Mouse (Mus musculus) NIH3T3 (cell line): ENCODE data around the gene Chrna9.

Experiments
- DNase-seq: peaks from one replicate; pipeline ENCODE4 v3.0.0-alpha.2; 2012; ENCODE audit warnings: low read depth

Gene Chrna9

GRCm38 (mm10) chr5:65919326-65919725 is 15.4 kb upstream of the Chrna9 start:
- no peak for DNase-seq

GRCm38 (mm10) chr5:65919904-65920303 is 14.8 kb upstream of the Chrna9 start:
- DNase-seq, result no peak

DNA sequence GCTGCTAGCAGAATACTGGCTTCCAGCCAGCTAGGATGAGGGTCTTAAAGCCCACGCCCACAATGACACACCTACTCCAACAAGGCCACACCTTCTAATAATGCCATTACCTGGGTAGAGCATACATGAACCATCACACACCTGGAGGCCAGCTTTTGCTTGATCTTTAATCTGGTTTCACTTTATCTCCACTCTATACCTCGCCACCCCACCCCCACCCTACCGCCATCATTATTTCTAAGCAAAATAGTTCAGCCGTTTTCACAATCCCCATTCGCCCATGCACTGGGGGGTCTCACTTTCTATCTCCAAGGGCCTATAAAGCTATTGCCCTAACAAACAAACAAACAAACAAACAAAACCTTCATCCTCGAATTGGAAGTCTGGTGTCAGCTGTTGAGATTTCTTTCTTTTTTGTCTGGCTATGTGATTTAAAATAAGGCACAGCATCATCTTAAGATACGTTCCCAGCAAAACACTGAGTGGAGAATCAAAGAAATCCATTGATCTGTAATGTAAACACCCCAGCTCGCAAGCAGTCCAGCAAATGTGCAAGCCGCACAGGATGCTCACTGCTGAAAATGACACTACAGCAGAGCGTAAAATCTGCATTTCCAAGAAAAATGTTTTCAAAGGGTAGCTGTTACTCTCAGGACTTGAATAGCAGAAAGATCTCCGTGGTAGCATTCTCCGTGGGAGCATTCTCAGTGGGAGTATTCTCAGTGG is 13.9 kb upstream of the Chrna9 start:
- no peak for DNase-seq

GRCm38 (mm10) chr5:65921477-65922138 is 13.1 kb upstream of the Chrna9 start:
- DNase-seq, result no peak

GRCm38 (mm10) chr5:65926666-65927065 is 8.1 kb upstream of the Chrna9 start:
- DNase-seq, result no peak

GRCm38 (mm10) chr5:65929162-65929561 is 5.6 kb upstream of the Chrna9 start:
- no peak for DNase-seq

DNA sequence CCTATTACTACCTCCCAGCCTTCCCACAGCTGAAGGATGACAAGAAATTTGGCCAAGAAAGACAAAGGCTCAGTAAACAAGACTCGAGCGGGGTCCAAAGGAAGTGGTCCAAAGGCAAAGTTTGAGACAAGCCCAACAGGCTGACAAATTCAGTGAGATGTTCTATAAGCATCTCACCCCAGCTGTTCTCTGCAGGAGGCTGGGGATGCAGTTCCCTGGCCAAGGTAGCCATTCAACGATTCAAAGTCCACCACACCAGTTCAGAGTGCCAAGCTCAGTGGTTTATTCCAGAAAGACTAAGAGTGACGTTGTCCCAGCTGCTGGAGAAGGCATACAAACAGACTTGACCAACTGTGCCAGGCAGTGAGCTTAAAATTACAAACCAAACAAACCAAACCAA is 4.5 kb upstream of the Chrna9 start:
- no peak for DNase-seq

DNA sequence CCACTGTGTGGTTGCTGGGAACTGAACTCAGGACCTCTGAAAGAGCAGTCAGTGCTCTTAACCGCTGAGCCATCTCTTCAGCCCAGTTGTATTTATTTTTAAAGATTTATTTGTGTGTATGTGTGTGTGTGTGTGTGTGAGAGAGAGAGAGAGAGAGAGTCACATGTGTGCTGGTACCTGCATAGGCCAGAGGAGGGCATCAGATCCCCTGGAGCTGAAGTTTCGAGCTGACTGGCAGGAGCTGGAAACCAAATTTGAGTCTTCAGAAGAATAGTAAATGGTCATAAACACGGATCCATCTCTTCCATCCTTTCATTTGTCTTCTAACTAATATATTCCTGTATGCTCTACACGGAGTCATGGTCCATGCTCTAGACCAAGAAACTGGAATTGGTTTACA is 1.5 kb upstream of the Chrna9 start:
- no peak for DNase-seq

DNA sequence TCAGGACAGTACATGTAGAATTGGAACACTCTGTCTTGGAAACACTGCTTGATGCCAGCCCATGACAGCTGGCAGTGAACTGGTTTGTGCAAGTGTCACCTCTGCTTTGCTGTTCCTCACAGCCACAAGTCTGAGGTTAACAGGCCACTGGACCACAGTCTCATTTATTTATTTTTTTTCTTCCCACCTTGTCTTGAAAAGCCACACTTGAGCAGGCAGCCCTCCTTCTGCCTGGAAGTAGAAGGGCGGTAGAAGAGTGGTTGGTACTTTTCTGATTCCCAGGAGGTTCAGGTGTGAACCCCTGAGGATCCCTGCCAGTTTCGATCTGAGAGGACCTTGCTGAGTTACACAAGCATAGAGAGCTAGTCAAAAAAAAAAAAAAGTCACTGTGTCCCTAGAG is 957 bp upstream of the Chrna9 start:
- DNase-seq, result no peak

GRCm38 (mm10) chr5:65937011-65937726 is 2.4 kb downstream of the Chrna9 start:
- DNase-seq, result no peak

GRCm38 (mm10) chr5:65937998-65938715 is 3.4 kb downstream of the Chrna9 start:
- DNase-seq, result peak; percentile 90

- DNase-seq, result no peak
Measured at GRCm38 (mm10) chr5:65941145-65941544, 6.4 kb downstream of the Chrna9 start.

DNA sequence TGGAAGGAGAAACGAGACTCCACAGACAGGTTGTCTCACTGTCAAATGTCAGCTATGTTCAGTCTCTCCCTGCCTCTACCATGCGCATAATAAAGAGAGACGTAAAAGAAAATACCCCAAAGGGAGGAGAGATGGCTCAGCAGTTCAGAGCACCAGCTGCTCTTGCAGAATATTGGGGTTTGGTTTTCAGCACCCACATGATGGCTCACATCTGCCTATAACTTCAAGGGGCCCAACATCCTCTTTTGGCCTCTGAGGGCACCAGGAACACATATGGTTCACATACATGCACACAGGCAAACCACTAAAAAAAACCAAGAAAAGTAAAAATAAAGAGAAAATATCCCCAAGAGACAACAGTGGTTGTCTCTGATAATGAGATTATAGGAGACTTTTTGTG is 15.1 kb downstream of the Chrna9 start:
- no peak for DNase-seq

DNA sequence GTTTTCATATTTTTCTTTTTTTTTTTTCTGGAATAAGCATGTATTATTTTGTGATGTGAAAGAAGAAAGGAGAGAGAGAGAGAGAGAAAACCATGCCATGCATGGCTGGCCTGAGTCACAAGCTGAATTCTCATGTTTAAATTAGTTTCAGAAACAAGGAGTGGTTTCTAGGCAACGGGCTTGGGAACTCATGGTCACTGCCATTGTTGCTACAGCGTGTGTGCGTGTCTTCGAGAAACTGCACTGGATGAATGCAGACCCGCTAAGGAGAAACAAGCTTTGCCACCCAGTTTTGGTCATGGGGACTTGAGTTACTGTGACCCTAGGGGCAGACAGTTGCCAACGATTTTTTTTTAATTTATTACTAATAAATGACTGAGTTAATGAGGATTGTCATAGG is 15.5 kb downstream of the Chrna9 start:
- DNase-seq, result peak; percentile 60

DNA sequence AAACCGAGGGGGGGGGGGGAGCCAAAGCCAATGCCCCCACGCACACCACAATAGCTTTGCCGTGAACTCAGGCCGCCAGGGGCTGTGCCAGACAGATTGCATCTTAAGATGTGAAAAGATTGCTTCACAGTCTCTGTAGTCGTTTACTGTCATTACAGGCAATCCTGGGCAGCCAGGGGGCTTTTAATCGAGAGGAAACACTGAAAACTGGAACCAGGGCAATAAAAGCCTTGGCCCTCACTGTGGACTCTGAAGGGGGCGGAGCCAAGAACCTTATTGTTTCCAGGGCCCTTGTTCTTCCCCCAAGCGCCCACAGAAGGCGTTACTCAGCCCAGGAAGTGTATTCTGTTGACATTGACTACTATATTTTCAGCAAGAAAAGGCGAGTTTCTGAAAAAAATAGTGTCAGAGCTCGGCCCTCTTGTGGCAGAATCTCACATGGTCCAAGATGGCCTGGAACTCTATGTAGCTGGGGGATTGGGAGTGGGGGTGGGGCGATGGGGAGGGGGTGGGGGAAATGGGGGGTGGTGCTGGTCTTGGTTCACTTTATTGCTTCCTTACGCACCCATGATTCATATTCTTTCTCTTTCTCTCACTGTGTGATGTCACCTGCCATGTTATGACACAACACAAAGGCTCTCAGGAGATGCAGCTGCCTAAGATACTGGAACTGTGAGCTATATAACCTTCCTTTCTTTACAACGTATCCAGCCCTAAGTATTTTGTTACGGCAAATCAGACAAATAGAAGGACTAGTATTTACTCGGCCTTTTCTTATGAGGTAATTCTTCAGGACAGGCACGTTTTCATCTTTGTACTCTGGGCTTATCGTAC is 16.2 kb downstream of the Chrna9 start:
- DNase-seq, result peak; percentile 29

DNA sequence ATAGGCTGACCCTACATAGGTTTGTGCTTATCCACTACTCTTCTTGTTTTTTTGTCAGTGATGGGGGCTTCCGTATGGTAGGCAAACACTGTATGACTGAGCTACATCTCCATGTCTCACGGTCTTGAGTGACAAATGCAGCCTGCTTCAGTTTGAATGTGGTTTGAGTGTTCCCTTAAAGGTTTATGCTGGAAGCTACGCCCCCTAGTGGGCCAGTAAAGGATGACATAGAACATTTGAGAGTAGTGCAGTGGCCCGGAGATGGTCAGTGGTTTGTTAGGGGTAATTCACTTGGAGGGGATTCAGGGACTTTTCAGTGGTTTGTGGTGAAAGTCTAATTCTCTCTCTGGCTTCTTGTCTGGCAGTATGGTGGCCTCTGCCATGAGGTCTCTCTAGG is 16.8 kb downstream of the Chrna9 start:
- DNase-seq, result peak; percentile 17

DNA sequence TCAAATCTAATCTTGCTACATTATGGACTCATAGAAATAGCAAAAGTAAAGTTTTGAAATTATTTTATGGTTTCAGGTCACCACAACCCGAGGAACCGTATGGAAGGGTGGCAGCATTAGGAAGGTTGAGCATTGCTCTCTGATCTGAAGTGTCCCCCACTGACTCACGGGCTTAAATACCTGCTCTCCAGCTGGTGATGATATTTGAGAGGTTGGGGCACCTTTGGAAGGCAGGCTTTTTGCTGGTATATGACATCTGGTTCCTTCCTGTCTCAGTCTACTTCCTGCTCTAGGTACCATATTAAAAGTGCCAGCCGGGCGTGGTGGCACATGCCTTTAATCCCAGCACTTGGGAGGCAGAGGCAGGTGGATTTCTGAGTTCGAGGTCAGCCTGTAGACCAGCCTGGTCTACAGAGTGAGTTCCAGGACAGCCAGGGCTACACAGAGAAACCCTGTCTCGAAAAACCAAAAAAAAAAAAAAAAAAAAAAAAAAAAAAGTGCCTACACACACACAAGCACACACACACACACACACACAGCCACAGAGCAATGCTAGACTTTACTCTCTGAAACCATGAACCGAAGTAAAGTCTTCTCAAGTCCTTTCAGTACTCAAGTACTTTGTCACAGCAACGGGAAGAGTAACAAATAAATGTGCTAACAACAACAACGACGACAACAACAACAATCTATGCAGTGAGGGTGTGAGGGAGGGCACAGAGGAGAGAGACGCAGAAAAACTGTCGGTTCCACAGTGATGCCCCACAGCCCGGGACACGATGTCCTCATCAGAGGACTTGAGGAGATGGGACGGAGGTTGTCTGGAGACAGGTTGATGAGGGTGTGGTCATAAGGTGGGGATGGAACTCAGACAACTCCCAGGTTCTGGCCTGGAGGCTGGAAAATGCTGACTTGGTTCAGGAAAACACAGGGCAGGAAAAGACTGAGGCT is 19.7 kb downstream of the Chrna9 start:
- no peak for DNase-seq

DNA sequence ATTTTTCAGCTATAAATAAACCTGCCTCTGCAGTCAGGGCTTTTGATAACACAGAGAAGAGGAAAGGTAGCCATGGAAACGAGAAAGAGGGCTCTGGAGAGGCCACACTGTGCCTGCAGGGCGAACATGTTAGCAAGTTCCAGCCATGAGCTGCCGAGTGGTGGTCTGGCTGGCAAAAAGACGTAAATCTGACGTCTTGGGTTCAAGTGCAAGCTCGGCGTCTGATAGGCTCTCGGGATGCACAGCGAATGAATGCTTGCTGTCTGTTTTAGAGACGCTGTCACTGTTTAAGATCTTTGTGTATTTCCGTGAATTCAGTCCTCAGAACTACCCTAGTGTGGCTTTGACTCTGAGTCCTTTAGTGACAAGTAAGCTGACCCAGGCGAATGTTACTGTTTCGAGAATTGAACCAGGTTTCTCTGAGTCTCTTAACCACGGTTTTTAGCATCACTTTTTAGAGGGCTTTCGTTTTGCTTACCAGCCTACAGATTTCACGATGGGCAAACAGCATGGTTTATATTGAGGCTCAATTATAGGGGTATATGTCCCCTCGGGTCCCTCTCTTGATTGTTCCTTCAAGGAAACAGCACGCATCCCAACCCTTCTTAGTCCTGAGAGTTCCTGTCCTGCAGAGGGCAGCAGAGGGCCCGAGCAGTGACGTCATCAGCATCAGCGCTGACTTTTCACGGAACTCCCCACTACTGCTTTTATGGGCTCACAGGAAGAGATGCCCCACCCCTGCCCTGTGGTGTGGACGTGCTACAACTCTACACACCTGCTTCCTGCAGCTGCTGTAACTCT is 20.8 kb downstream of the Chrna9 start:
- DNase-seq, result peak; percentile 44

DNA sequence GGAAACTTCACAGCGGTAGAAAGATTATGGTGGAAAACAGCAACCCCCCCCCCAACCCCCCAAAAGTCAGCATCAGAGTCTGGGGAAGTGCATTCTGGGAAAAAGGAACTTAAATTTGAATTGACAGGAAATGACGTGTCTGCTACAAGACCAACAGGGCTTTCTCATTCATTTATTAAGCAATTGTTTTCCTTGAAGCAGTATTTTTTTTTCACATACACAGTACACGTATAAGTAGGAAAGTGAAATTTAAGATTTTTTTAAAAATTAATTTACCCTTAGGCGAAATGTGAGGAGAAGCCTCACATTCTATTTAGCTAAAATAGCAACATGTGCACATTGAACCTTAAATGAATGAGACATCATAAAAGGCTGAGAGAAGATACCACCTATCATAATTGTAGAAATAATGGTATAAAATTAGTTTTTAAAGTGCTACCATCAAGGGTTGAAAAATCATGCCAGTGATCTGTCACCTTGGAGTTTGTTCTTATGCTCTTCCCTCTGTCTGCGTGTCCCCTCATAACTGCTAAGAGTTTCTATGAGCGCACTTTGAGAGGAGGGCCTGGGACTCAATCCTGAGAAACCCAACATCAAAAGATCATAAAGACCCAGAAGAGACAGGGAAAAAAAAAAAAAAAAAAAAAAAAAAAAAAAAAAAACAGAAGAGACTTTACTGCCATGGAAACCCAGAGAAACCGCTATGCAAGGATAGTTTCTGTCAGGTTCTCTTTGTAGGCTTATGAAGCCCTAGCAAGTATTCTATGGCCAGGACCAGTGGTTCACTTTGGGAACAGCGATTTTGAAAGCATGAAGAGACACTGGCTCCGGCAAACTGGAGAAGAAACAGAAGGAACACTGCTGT is 21.7 kb downstream of the Chrna9 start:
- no peak for DNase-seq
